Mouse (Mus musculus): ENCODE measurements around the gene Atxn2l. TPM values are rescaled to one million over a fixed set of nuclear protein-coding genes. Genes with fewer than 3 reads are reported as not detected.

The Atxn2l gene
- polyA plus RNA-seq, 1 experiment from 2014 or later: 16.9 TPM

DNA sequence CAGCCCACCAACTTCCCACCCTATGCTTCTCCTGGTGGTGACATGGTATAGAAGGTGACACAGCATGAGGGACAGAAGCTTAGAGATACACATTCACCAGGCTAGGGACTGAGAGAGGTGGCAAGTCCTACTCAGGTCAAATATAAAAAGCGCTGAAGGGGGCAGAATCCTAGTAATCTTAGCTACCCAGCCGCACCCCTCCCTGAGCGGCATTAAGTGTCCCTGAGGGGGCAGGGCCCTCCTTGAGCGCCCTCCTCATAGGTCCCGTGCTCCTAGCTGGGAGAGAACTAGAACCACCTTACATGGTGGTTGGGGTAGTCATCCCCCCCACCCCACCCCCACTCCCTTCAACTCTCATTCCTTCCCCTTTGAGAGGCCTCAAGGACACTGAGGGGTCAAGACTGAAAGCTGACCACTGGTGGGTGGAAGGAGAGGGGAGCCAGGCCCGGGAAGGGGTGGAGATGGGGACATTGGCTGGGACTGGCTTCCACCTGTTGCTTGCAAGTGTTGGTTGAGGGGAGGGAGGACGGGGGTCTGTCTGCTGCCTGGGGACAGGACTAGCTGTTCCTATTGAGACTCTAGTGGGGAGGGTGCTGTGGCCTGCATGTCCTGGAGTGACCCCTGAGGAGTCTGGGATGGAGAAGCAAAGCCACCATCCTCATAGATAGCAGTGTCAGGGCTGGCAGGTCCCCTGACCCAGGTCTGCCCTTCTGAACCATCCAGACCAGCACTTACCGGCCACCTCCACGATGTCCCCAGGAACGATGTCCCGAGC, 44.2 kb downstream of the Atxn2l start:
- Histone ChIP-seq H3K36me3 (ENCODE audit: control insufficient read depth, insufficient read depth, low read length) (no peaks in the 10 kb centered on the region), H3K9ac (ENCODE audit: low read length) (no peak overlapping the region), H3K4me3 (ENCODE audit: low read depth, low read length) (no peak overlapping the region), H3K4me1 (replicated peaks; ENCODE audit: control insufficient read depth, insufficient read depth) (peaks cover 1% of the 10 kb centered on the region; the same call in 1 of the 2 replicates), H3K27ac (replicated peaks) (no peak overlapping the region), H3K4me2 (replicated peaks; ENCODE audit: low read depth) (no peak overlapping the region), H3K27me3 (ENCODE audit: control insufficient read depth, insufficient read depth, low read length) (no peaks in the 10 kb centered on the region), H3K9me3 (ENCODE audit: control insufficient read depth, low read length) (no peaks in the 10 kb centered on the region)
- 85% methylated on average over 11 of the region's 11 CpGs for WGBS
- DNase-seq (ENCODE audit: low spot score) (no peak), ATAC-seq (ENCODE audit: low FRiP score, low TSS enrichment) (no peak)
- no peak for TF ChIP-seq EP300 (optimal IDR thresholded peaks at IDR 0.05)
- TF ChIP-seq CTCF (IDR thresholded peaks at IDR 0.05; ENCODE audit: low read depth): no peak

GRCm38 (mm10) chr7:126458225-126458624, 45.0 kb downstream of the Atxn2l start:
- TF ChIP-seq EP300 (optimal IDR thresholded peaks at IDR 0.05): no peak
- no peak for TF ChIP-seq CTCF (IDR thresholded peaks at IDR 0.05; ENCODE audit: low read depth)
- Histone ChIP-seq H3K4me1 (replicated peaks; ENCODE audit: control insufficient read depth, insufficient read depth) (no peaks in the 10 kb centered on the region), H3K4me3 (ENCODE audit: low read depth, low read length) (no peak overlapping the region), H3K9me3 (ENCODE audit: control insufficient read depth, low read length) (no peaks in the 10 kb centered on the region), H3K27ac (replicated peaks) (no peak overlapping the region), H3K9ac (ENCODE audit: low read length) (no peak overlapping the region), H3K36me3 (ENCODE audit: control insufficient read depth, insufficient read depth, low read length) (no peaks in the 10 kb centered on the region), H3K27me3 (ENCODE audit: control insufficient read depth, insufficient read depth, low read length) (no peaks in the 10 kb centered on the region), H3K4me2 (replicated peaks; ENCODE audit: low read depth) (no peak overlapping the region)
- no peak for ATAC-seq (ENCODE audit: low FRiP score, low TSS enrichment)
- DNase-seq (ENCODE audit: low spot score): no peak
- 81% methylated on average over 5 of the region's 5 CpGs for WGBS

DNA sequence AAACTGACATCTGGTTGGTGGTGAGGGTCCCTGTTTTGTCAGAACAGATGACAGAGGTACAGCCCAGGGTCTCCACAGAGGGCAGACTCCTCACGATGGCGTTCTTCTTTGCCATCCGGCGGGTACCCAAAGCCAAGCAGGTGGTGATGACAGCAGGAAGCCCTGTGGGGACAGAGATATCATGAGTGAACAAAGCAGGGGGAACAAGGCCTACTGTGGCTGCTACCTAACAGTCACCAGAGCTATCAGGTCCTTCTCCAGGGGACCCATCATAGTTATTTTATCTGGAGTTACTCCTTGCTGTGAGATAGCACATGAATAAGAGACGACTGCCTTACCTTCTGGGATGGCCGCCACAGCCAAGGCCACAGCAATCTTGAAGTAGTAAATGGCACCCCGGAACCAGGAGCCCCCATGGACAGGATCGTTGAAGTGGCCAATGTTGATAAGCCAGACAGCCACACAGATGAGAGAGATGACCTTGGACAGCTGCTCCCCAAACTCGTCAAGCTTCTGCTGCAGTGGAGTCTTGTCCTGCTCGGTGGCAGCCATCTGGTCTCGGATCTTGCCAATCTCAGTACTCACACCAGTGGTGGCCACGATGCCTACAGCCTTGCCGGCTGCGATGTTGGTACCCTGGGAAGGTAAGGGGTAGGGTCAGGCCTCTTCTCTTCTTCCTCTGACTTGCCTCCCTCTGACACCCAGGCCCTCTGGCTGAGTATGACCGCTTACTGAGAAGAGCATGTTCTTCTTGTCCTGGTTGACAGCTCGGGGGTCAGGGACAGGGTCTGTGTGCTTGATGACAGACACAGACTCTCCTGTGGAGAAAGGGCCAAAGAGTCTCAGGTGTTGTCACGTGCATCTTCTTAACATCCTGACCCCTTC, 46.6 kb downstream of the Atxn2l start:
- 83% methylated on average over 17 of the region's 17 CpGs for WGBS

GRCm38 (mm10) chr7:126455242-126455641, 48.0 kb downstream of the Atxn2l start:
- ATAC-seq (ENCODE audit: low FRiP score, low TSS enrichment) (no peak), DNase-seq (ENCODE audit: low spot score) (no peak)
- Histone ChIP-seq H3K9me3 (ENCODE audit: control insufficient read depth, low read length) (no peaks in the 10 kb centered on the region), H3K36me3 (ENCODE audit: control insufficient read depth, insufficient read depth, low read length) (no peaks in the 10 kb centered on the region), H3K27ac (replicated peaks) (no peak overlapping the region), H3K4me3 (ENCODE audit: low read depth, low read length) (no peak overlapping the region), H3K9ac (ENCODE audit: low read length) (no peak overlapping the region), H3K27me3 (ENCODE audit: control insufficient read depth, insufficient read depth, low read length) (no peaks in the 10 kb centered on the region), H3K4me1 (replicated peaks; ENCODE audit: control insufficient read depth, insufficient read depth) (no peaks in the 10 kb centered on the region), H3K4me2 (replicated peaks; ENCODE audit: low read depth) (no peak overlapping the region)
- 67% methylated on average over 2 of the region's 2 CpGs for WGBS
- TF ChIP-seq EP300 (optimal IDR thresholded peaks at IDR 0.05): no peak

More for the DNA sequence above, 46.6 kb downstream of the Atxn2l start:
- no peak overlapping the region for H3K4me3 ChIP-seq (ENCODE audit: low read depth, low read length)
- no peaks in the 10 kb centered on the region for H3K4me1 ChIP-seq (replicated peaks; ENCODE audit: control insufficient read depth, insufficient read depth)
- no peak for DNase-seq (ENCODE audit: low spot score)
- H3K27me3 ChIP-seq (ENCODE audit: control insufficient read depth, insufficient read depth, low read length): no peaks in the 10 kb centered on the region
- TF ChIP-seq EP300 (optimal IDR thresholded peaks at IDR 0.05) (no peak), CTCF (IDR thresholded peaks at IDR 0.05; ENCODE audit: low read depth) (no peak)
- no peak for ATAC-seq (ENCODE audit: low FRiP score, low TSS enrichment)
- no peak overlapping the region for H3K27ac ChIP-seq (replicated peaks)
- H3K4me2 ChIP-seq (replicated peaks; ENCODE audit: low read depth): no peak overlapping the region
- H3K9me3 ChIP-seq (ENCODE audit: control insufficient read depth, low read length): no peaks in the 10 kb centered on the region
- H3K36me3 ChIP-seq (ENCODE audit: control insufficient read depth, insufficient read depth, low read length): no peaks in the 10 kb centered on the region
- no peak overlapping the region for H3K9ac ChIP-seq (ENCODE audit: low read length)

- Histone ChIP-seq H3K9ac (ENCODE audit: low read length) (no peak overlapping the region), H3K4me1 (replicated peaks; ENCODE audit: control insufficient read depth, insufficient read depth) (no peaks in the 10 kb centered on the region), H3K4me3 (ENCODE audit: low read depth, low read length) (no peak overlapping the region), H3K36me3 (ENCODE audit: control insufficient read depth, insufficient read depth, low read length) (no peaks in the 10 kb centered on the region), H3K4me2 (replicated peaks; ENCODE audit: low read depth) (no peak overlapping the region), H3K9me3 (ENCODE audit: control insufficient read depth, low read length) (no peaks in the 10 kb centered on the region), H3K27me3 (ENCODE audit: control insufficient read depth, insufficient read depth, low read length) (no peaks in the 10 kb centered on the region), H3K27ac (replicated peaks) (no peak overlapping the region)
- TF ChIP-seq EP300 (optimal IDR thresholded peaks at IDR 0.05) (no peak), CTCF (IDR thresholded peaks at IDR 0.05; ENCODE audit: low read depth) (no peak)
- WGBS: 46% methylated on average over 7 of the region's 7 CpGs
- DNase-seq (ENCODE audit: low spot score) (no peak), ATAC-seq (ENCODE audit: low FRiP score, low TSS enrichment) (no peak)
Measured at GRCm38 (mm10) chr7:126453861-126454260, 49.4 kb downstream of the Atxn2l start.

- no peak overlapping the region for H3K27ac ChIP-seq (replicated peaks)
- H3K27me3 ChIP-seq (ENCODE audit: control insufficient read depth, insufficient read depth, low read length): no peaks in the 10 kb centered on the region
- ATAC-seq (ENCODE audit: low FRiP score, low TSS enrichment) (no peak), DNase-seq (ENCODE audit: low spot score) (no peak)
- H3K4me2 ChIP-seq (replicated peaks; ENCODE audit: low read depth): no peak overlapping the region
- TF ChIP-seq EP300 (optimal IDR thresholded peaks at IDR 0.05): no peak
- no peak for TF ChIP-seq CTCF (IDR thresholded peaks at IDR 0.05; ENCODE audit: low read depth)
- H3K4me3 ChIP-seq (ENCODE audit: low read depth, low read length): no peak overlapping the region
- no peaks in the 10 kb centered on the region for H3K4me1 ChIP-seq (replicated peaks; ENCODE audit: control insufficient read depth, insufficient read depth)
- H3K36me3 ChIP-seq (ENCODE audit: control insufficient read depth, insufficient read depth, low read length): no peaks in the 10 kb centered on the region; the same call in 1 of the 2 replicates
- whole genome bisulfite sequencing: 92% methylated on average over 3 of the region's 3 CpGs
- H3K9ac ChIP-seq (ENCODE audit: low read length): no peak overlapping the region
- H3K9me3 ChIP-seq (ENCODE audit: control insufficient read depth, low read length): no peaks in the 10 kb centered on the region
Measured at GRCm38 (mm10) chr7:126452244-126452643, 51.0 kb downstream of the Atxn2l start.
